Mouse (Mus musculus) hindbrain, embryonic 13.5 days (tissue): ENCODE results near the gene Mmrn1. TPM values are rescaled to one million over a fixed set of nuclear protein-coding genes. Genes with fewer than 3 reads are reported as not detected.

ENCODE experiments used
- ATAC-seq: fragments of 200-750 bp; cut with Nextera tagmentation; 2 replicates; pipeline ENCODE4 v1.8.0; 2017; ENCODE audit warnings: moderate TSS enrichment; ENCODE audit not compliant: low FRiP score
- H3K27ac ChIP-seq: fragments of 300-500 bp; sonication (generic); 2 replicates; pipeline ENCODE4 v1.5.1; 2015; ENCODE audit warnings: inconsistent platforms, mild to moderate bottlenecking, moderate library complexity
- H3K27me3 ChIP-seq: fragments of 300-500 bp; sonication (generic); 2 replicates; pipeline ENCODE4 v1.6.1; 2015; ENCODE audit warnings: mild to moderate bottlenecking, inconsistent platforms
- H3K36me3 ChIP-seq: fragments of 300-500 bp; sonication (generic); 2 replicates; pipeline ENCODE4 v1.6.1; 2015; ENCODE audit warnings: mild to moderate bottlenecking, inconsistent platforms
- H3K4me1 ChIP-seq: fragments of 300-500 bp; sonication (generic); replicated peaks from 2 replicates; pipeline ENCODE4 v1.6.1; 2015; ENCODE audit warnings: inconsistent platforms
- H3K4me2 ChIP-seq: fragments of 300-500 bp; sonication (generic); 2 replicates; pipeline ENCODE4 v1.6.1; 2015; ENCODE audit warnings: inconsistent platforms, mild to moderate bottlenecking, moderate library complexity
- H3K4me3 ChIP-seq: fragments of 300-500 bp; sonication (generic); 2 replicates; pipeline ENCODE4 v1.5.1; 2015; ENCODE audit warnings: mild to moderate bottlenecking, inconsistent platforms
- H3K9ac ChIP-seq: fragments of 300-500 bp; sonication (generic); 2 replicates; pipeline ENCODE4 v1.6.1; 2015; ENCODE audit warnings: mild to moderate bottlenecking, inconsistent platforms
- H3K9me3 ChIP-seq: fragments of 300-500 bp; sonication (generic); 2 replicates; pipeline ENCODE4 v1.6.1; 2016; ENCODE audit warnings: inconsistent platforms
- WGBS: fragments of 180-500 bp; shearing (Covaris S2); methylation state at CpG from one replicate; pipeline ENCODE4 v1.1.7; 2015; 5-methylcytosine and 5-hydroxymethylcytosine counted together
- polyA plus RNA-seq: library from polyadenylated mRNA; unstranded; fragments of >200 nt; fragmentation: Nextera tagmentation; extraction: Ambion mirVana; gene quantifications from 2 replicates; pipeline ENCODE4 v1.2.1, GENCODE M21; 2015

Mmrn1 gene
- polyA plus RNA-seq, 1 experiment from 2014 or later = 3.7 TPM

DNA sequence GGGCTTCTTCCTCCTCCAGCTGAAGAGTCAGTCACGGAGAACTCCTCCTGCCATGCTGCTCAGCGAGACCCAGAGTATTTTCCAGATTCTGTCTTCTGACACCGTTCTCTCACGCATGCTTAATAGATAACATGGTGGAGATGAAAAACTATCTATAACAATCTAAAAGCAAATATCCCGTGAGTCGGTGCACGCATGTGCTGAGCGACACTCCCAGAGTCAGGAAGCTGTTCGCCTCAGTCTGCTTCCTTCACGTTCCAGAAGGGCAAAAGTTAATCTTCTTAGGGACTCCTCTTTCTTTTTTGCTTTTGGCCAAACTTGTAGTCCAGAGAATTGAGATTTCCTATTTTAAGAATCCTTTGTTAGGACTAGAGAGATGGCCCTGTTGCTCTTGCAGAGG lies 69.7 kb downstream of the Mmrn1 start:
- Histone ChIP-seq H3K27me3 (no peaks in the 10 kb centered on the region), H3K9ac (no peak overlapping the region), H3K9me3 (no peaks in the 10 kb centered on the region), H3K4me2 (peak overlapping the region; percentile 10; the same call in 1 of the 2 replicates), H3K4me3 (no peak overlapping the region), H3K27ac (no peak overlapping the region), H3K4me1 (peaks cover 17% of the 10 kb centered on the region), H3K36me3 (no peaks in the 10 kb centered on the region)
- WGBS = 33% methylated on average over 10 of the region's 10 CpGs
- no peak for ATAC-seq

GRCm38 (mm10) chr6:60995596-60995995 lies 70.8 kb downstream of the Mmrn1 start:
- H3K9me3 ChIP-seq = no peaks in the 10 kb centered on the region
- H3K4me2 ChIP-seq = no peak overlapping the region
- no peak overlapping the region for H3K9ac ChIP-seq
- H3K36me3 ChIP-seq = no peaks in the 10 kb centered on the region
- 0 out of 2 replicates have a peak, but pooled peaks have one; percentile 68 for ATAC-seq
- H3K27me3 ChIP-seq = no peaks in the 10 kb centered on the region
- H3K4me1 ChIP-seq = peaks cover 17% of the 10 kb centered on the region
- WGBS = 44% methylated on average over 6 of the region's 6 CpGs
- no peak overlapping the region for H3K27ac ChIP-seq
- H3K4me3 ChIP-seq = no peak overlapping the region

- peaks cover 17% of the 10 kb centered on the region for H3K4me1 ChIP-seq
- H3K9me3 ChIP-seq = no peaks in the 10 kb centered on the region; the same call in 1 of the 2 replicates
- H3K9ac ChIP-seq = no peak overlapping the region
- no peak overlapping the region for H3K27ac ChIP-seq
- peak; percentile 29; the same call in 1 of the 2 replicates for ATAC-seq
- H3K4me3 ChIP-seq = no peak overlapping the region
- H3K4me2 ChIP-seq = no peak overlapping the region
- H3K36me3 ChIP-seq = no peaks in the 10 kb centered on the region
- WGBS = 73% methylated on average over 1 of the region's 1 CpGs
- no peaks in the 10 kb centered on the region for H3K27me3 ChIP-seq
Measured at GRCm38 (mm10) chr6:60996328-60996727, 71.6 kb downstream of the Mmrn1 start.

GRCm38 (mm10) chr6:61001003-61001790 lies 76.4 kb downstream of the Mmrn1 start:
- H3K4me2 ChIP-seq = no peak overlapping the region
- H3K9me3 ChIP-seq = no peaks in the 10 kb centered on the region; the same call in 1 of the 2 replicates
- H3K36me3 ChIP-seq = no peaks in the 10 kb centered on the region
- H3K9ac ChIP-seq = no peak overlapping the region
- ATAC-seq = no peak
- H3K4me3 ChIP-seq = no peak overlapping the region
- 77% methylated on average over 6 of the region's 6 CpGs for WGBS
- no peak overlapping the region for H3K27ac ChIP-seq
- no peaks in the 10 kb centered on the region for H3K27me3 ChIP-seq
- H3K4me1 ChIP-seq = peaks cover 2% of the 10 kb centered on the region; the same call in 1 of the 2 replicates

DNA sequence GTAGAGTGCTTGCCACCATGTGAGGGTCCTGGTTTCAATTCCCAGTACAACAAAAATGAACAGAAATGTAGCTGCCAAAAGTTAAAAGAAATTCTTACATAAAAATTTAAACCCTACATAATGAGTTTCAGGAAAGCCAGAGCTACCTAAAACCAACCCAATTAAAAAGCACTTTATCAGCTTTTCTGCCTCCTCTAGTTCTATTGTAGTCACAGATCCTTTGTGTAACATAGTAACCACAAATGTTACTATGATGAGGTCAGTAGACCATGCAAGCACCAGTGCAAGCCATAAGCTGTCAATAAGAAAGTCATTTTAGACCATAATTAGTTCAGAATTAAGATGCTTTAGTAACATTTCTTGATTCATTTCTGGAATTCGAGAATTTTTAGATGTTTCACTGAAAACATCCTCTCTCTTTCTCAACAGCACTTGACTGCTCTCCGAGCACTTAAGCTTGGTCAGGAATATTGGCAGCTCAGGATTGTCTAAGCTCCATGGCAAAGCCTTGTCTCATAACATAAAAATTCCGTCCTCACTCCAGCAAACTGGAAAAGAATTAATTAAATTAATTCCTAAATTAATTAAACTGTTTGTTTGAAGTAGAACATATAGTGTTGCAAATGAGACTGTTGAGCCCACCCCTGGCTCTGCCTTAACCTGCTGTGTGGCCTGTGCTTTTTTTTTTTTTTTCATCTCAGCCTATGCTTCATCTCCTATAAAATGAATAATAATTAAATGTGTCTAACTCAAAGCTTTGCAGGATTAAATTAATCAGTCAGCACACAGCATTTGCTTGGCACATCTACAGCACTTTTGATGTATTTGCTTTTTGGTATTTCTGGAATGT lies 79.4 kb downstream of the Mmrn1 start:
- WGBS = 32% methylated on average over 3 of the region's 3 CpGs
- H3K9me3 ChIP-seq = no peaks in the 10 kb centered on the region; the same call in 1 of the 2 replicates
- H3K36me3 ChIP-seq = no peaks in the 10 kb centered on the region
- no peaks in the 10 kb centered on the region for H3K4me1 ChIP-seq
- no peak overlapping the region for H3K4me3 ChIP-seq
- no peak overlapping the region for H3K4me2 ChIP-seq
- H3K27me3 ChIP-seq = no peaks in the 10 kb centered on the region
- no peak overlapping the region for H3K9ac ChIP-seq
- H3K27ac ChIP-seq = no peak overlapping the region
- peak; percentile 49; the same call in 1 of the 2 replicates for ATAC-seq

GRCm38 (mm10) chr6:61013780-61014179 lies 89.0 kb downstream of the Mmrn1 start:
- Histone ChIP-seq H3K4me2 (no peak overlapping the region), H3K4me1 (no peaks in the 10 kb centered on the region), H3K27me3 (no peaks in the 10 kb centered on the region), H3K9me3 (no peaks in the 10 kb centered on the region), H3K36me3 (no peaks in the 10 kb centered on the region), H3K27ac (no peak overlapping the region), H3K9ac (no peak overlapping the region), H3K4me3 (no peak overlapping the region)
- WGBS = 59% methylated on average over 5 of the region's 5 CpGs
- peak; percentile 61 for ATAC-seq

GRCm38 (mm10) chr6:61019689-61020088 lies 94.9 kb downstream of the Mmrn1 start:
- Histone ChIP-seq H3K4me1 (no peaks in the 10 kb centered on the region), H3K9ac (no peak overlapping the region), H3K4me2 (no peak overlapping the region), H3K9me3 (no peaks in the 10 kb centered on the region), H3K4me3 (no peak overlapping the region), H3K36me3 (no peaks in the 10 kb centered on the region), H3K27ac (no peak overlapping the region), H3K27me3 (no peaks in the 10 kb centered on the region)
- no peak for ATAC-seq
- WGBS = 88% methylated on average over 1 of the region's 1 CpGs

GRCm38 (mm10) chr6:61020995-61021394 lies 96.2 kb downstream of the Mmrn1 start:
- Histone ChIP-seq H3K9me3 (no peaks in the 10 kb centered on the region), H3K27ac (no peak overlapping the region), H3K27me3 (no peaks in the 10 kb centered on the region), H3K4me1 (no peaks in the 10 kb centered on the region), H3K9ac (no peak overlapping the region), H3K36me3 (no peaks in the 10 kb centered on the region), H3K4me3 (no peak overlapping the region), H3K4me2 (no peak overlapping the region)
- 68% methylated on average over 1 of the region's 1 CpGs for WGBS
- ATAC-seq = no peak

DNA sequence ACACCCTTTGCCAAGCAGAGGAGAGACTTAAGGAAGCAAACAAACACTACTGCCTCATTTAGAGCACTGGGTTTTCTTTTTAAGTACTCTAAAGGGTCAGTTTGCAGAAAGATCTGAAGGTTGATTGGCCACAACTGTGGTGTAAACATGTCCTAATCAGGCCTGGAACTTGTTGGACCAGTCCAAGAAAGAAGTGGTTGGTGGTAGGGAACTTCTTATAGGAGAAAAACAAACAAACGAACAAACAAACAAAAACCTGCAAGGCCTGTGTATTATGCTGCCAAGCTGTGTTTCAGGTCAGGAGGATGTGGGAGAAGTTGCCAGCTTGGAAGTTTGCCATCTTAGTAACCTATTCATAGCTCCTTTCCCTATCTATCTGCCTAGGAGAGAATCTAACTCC lies 108.5 kb downstream of the Mmrn1 start:
- Histone ChIP-seq H3K4me2 (no peak overlapping the region), H3K27ac (no peak overlapping the region), H3K9me3 (no peaks in the 10 kb centered on the region), H3K9ac (no peak overlapping the region), H3K4me1 (no peaks in the 10 kb centered on the region), H3K4me3 (no peak overlapping the region), H3K27me3 (peaks cover 13% of the 10 kb centered on the region), H3K36me3 (no peaks in the 10 kb centered on the region)
- 87% methylated on average over 1 of the region's 1 CpGs for WGBS
- ATAC-seq = no peak

Other genes with a start within 250 kb of the Mmrn1 start
- 131 and 136 TPM in 2 replicates for gene Snca, start 95.1 kb upstream of the Mmrn1 start, polyA plus RNA-seq